Mouse (Mus musculus) left cerebral cortex, adult 18-20 months (tissue): Measurements from ENCODE around the gene Kcnn4. TPM values are rescaled to one million over a fixed set of nuclear protein-coding genes. Genes with fewer than 3 reads are reported as not detected.

Source experiments
- DNase-seq, 2 experiments: peaks; one replicate each; pipeline ENCODE4 v3.0.0; 2021 to 2022; ENCODE audit warnings: low spot score in 2 of 2, mixed read lengths in 1 of 2
- microRNA-seq, 2 experiments: library from miRNA; unstranded; fragments of <30 nt; microRNA quantifications; one replicate each; pipeline ENCODE4 v1.2.0; 2021
- total RNA-seq, 2 experiments: library from RNA; stranded (reverse); gene quantifications; 2 replicates each; pipeline ENCODE4 v1.2.3; 2021

Kcnn4 gene
- total RNA-seq, 2 experiments from 2014 or later, result 0.19 to 0.45 TPM

GRCm38 (mm10) chr7:24422251-24422650 lies 52.2 kb downstream of the Kcnn4 start:
- DNase-seq, result no peak

- DNase-seq, result no peak
These were observed 53.2 kb downstream of the Kcnn4 start for GRCm38 (mm10) chr7:24423107-24423763.

GRCm38 (mm10) chr7:24423956-24424732 lies 54.1 kb downstream of the Kcnn4 start:
- no peak for DNase-seq

GRCm38 (mm10) chr7:24425919-24426318 lies 55.9 kb downstream of the Kcnn4 start:
- DNase-seq, result no peak

GRCm38 (mm10) chr7:24427168-24427567 lies 57.1 kb downstream of the Kcnn4 start:
- no peak for DNase-seq

- no peak for DNase-seq
These were observed 58.7 kb downstream of the Kcnn4 start for GRCm38 (mm10) chr7:24428725-24429124.

- peak; percentile 78 to 88 for DNase-seq
These were observed 59.5 kb downstream of the Kcnn4 start for GRCm38 (mm10) chr7:24429413-24430112.

- DNase-seq, result no peak
These were observed 60.7 kb downstream of the Kcnn4 start for GRCm38 (mm10) chr7:24430551-24431345.

- DNase-seq, result no peak
These were observed 61.6 kb downstream of the Kcnn4 start for GRCm38 (mm10) chr7:24431713-24432112.

GRCm38 (mm10) chr7:24435305-24435704 lies 65.2 kb downstream of the Kcnn4 start:
- DNase-seq, result no peak

Small RNAs within 50 kb of the gene (microRNA-seq; reads per million reads assigned to microRNA genes)
- 0 reads per million in 2 experiments for gene Gm27592

Other genes starting within 250 kb of the Kcnn4 start
- gene Zfp235, start 236.1 kb upstream of the Kcnn4 start, total RNA-seq, result 10 to 100 TPM; 22.2 to 22.8 TPM
- 1 to 10 TPM; 3.2 to 3.7 TPM for gene Zfp114, start 195.2 kb upstream of the Kcnn4 start, total RNA-seq
- gene Zfp111, start 158.8 kb upstream of the Kcnn4 start, total RNA-seq, result 10 to 100 TPM; 12.7 to 13.5 TPM
- gene Zfp109, start 132.7 kb upstream of the Kcnn4 start, total RNA-seq, result 10 to 100 TPM; 10.2 to 12.1 TPM
- 1 to 10 TPM; 7.7 to 8.4 TPM for gene Zfp108, start 115.5 kb upstream of the Kcnn4 start, total RNA-seq
- 10 to 100 TPM; 11.6 to 12.7 TPM for gene Zfp93, start 99.8 kb upstream of the Kcnn4 start, total RNA-seq
- gene Zfp61, start 69.0 kb upstream of the Kcnn4 start, total RNA-seq, result 10 to 100 TPM; 19.7 to 21.9 TPM
- gene Zfp94, start 53.6 kb upstream of the Kcnn4 start, total RNA-seq, result 10 to 100 TPM; 12.2 to 14.1 TPM
- not detected for gene Tescl, start 36.3 kb upstream of the Kcnn4 start, total RNA-seq
- not detected for gene Lypd5, start 21.1 kb upstream of the Kcnn4 start, total RNA-seq
- 10 to 100 TPM; 40.2 to 43.0 TPM for gene Smg9, start 29.4 kb downstream of the Kcnn4 start, total RNA-seq
- under 1 TPM in 1 of 2 experiments, not detected in 1; 0.37 TPM for gene Irgc1, start 82.0 kb downstream of the Kcnn4 start, total RNA-seq
- gene Plaur, start 92.2 kb downstream of the Kcnn4 start, total RNA-seq, result 1 to 10 TPM in 1 of 2 experiments, under 1 TPM in 1; 0.59 to 1.5 TPM
- 100 to 1,000 TPM; 207 to 219 TPM for gene Cadm4, start 111.8 kb downstream of the Kcnn4 start, total RNA-seq
- 10 to 100 TPM; 47.7 to 49.3 TPM for gene Zfp428, start 136.7 kb downstream of the Kcnn4 start, total RNA-seq
- not detected for gene AC161166.1, start 142.2 kb downstream of the Kcnn4 start, total RNA-seq
- 10 to 100 TPM; 71.2 to 78.6 TPM for gene Irgq, start 160.4 kb downstream of the Kcnn4 start, total RNA-seq
- gene Pinlyp, start 175.9 kb downstream of the Kcnn4 start, total RNA-seq, result not detected
- 10 to 100 TPM; 36.4 to 40.1 TPM for gene Xrcc1, start 176.0 kb downstream of the Kcnn4 start, total RNA-seq
- gene Ethe1, start 217.3 kb downstream of the Kcnn4 start, total RNA-seq, result 10 to 100 TPM; 15.4 to 18.2 TPM
- gene Zfp575, start 217.4 kb downstream of the Kcnn4 start, total RNA-seq, result 1 to 10 TPM; 6.9 to 7.3 TPM
- under 1 TPM in 1 of 2 experiments, not detected in 1; 0.21 TPM for gene Phldb3, start 240.5 kb downstream of the Kcnn4 start, total RNA-seq